Mouse (Mus musculus): Measurements from ENCODE around the gene Fstl4. TPM values are rescaled to one million over a fixed set of nuclear protein-coding genes. Genes with fewer than 3 reads are reported as not detected.

The Fstl4 gene
- polyA plus RNA-seq, 2 experiments, result 0.01 TPM; not detected in 1

GRCm38 (mm10) chr11:53071602-53072001 is 307.2 kb downstream of the Fstl4 start:
- no peaks in the 10 kb centered on the region for H3K4me1 ChIP-seq (replicated peaks; ENCODE audit: control insufficient read depth in 2 of 2, insufficient read depth in 2 of 2, low read length in 1 of 2)
- DNase-seq (ENCODE audit: low read depth in 3 of 3, low spot score in 3 of 3), result no peak
- H3K4me2 ChIP-seq (ENCODE audit: low read depth), result no peak overlapping the region
- no peaks in the 10 kb centered on the region for H3K9me3 ChIP-seq (ENCODE audit: control insufficient read depth, low read length)
- no peak overlapping the region for H3K27ac ChIP-seq
- TF ChIP-seq CTCF (IDR thresholded peaks at IDR 0.05; ENCODE audit: low read depth) (no peak), EP300 (IDR thresholded peaks at IDR 0.05; ENCODE audit: low read depth) (no peak)
- no peak overlapping the region for H3K4me3 ChIP-seq (ENCODE audit: insufficient read depth in 1 of 2, low read depth in 2 of 2, low read length in 2 of 2)
- H3K27me3 ChIP-seq (ENCODE audit: control insufficient read depth, insufficient read depth, low read length), result no peaks in the 10 kb centered on the region
- 5% methylated on average over 1 of the region's 1 CpGs for WGBS (ENCODE audit: insufficient replicate concordance)
- ATAC-seq (ENCODE audit: insufficient read depth), result no peak
- H3K36me3 ChIP-seq (replicated peaks; ENCODE audit: control insufficient read depth, insufficient read depth, low read depth), result no peaks in the 10 kb centered on the region
- no peak overlapping the region for H3K9ac ChIP-seq (replicated peaks)

- H3K27ac ChIP-seq, result no peak overlapping the region
- peaks cover 3% of the 10 kb centered on the region for H3K9me3 ChIP-seq (ENCODE audit: control insufficient read depth, low read length)
- no peaks in the 10 kb centered on the region for H3K4me1 ChIP-seq (replicated peaks; ENCODE audit: control insufficient read depth in 2 of 2, insufficient read depth in 2 of 2, low read length in 1 of 2)
- H3K4me3 ChIP-seq (ENCODE audit: insufficient read depth in 1 of 2, low read depth in 2 of 2, low read length in 2 of 2), result no peak overlapping the region
- no peak for TF ChIP-seq CTCF (IDR thresholded peaks at IDR 0.05; ENCODE audit: low read depth)
- no peak for TF ChIP-seq EP300 (IDR thresholded peaks at IDR 0.05; ENCODE audit: low read depth)
- no peaks in the 10 kb centered on the region for H3K27me3 ChIP-seq (ENCODE audit: control insufficient read depth, insufficient read depth, low read length)
- no peak overlapping the region for H3K4me2 ChIP-seq (ENCODE audit: low read depth)
- DNase-seq (ENCODE audit: low read depth in 3 of 3, low spot score in 3 of 3) (no peak), ATAC-seq (ENCODE audit: insufficient read depth) (no peak)
- 74% methylated on average over 7 of the region's 7 CpGs for WGBS (ENCODE audit: insufficient replicate concordance)
- no peak overlapping the region for H3K9ac ChIP-seq (replicated peaks)
- H3K36me3 ChIP-seq (replicated peaks; ENCODE audit: control insufficient read depth, insufficient read depth, low read depth), result no peaks in the 10 kb centered on the region
Measured at GRCm38 (mm10) chr11:53077641-53078040, 313.2 kb downstream of the Fstl4 start.

- ATAC-seq (ENCODE audit: insufficient read depth) (no peak), DNase-seq (ENCODE audit: low read depth in 3 of 3, low spot score in 3 of 3) (peak in 1 of 3 experiments; percentile 10)
- H3K9me3 ChIP-seq (ENCODE audit: control insufficient read depth, low read length), result peaks cover 3% of the 10 kb centered on the region
- H3K4me1 ChIP-seq (replicated peaks; ENCODE audit: control insufficient read depth in 2 of 2, insufficient read depth in 2 of 2, low read length in 1 of 2), result no peaks in the 10 kb centered on the region
- WGBS (ENCODE audit: insufficient replicate concordance), result 25% methylated on average over 7 of the region's 7 CpGs
- TF ChIP-seq EP300 (IDR thresholded peaks at IDR 0.05; ENCODE audit: low read depth), result no peak
- no peak for TF ChIP-seq CTCF (IDR thresholded peaks at IDR 0.05; ENCODE audit: low read depth)
- no peaks in the 10 kb centered on the region for H3K27me3 ChIP-seq (ENCODE audit: control insufficient read depth, insufficient read depth, low read length)
- no peak overlapping the region for H3K4me2 ChIP-seq (ENCODE audit: low read depth)
- H3K9ac ChIP-seq (replicated peaks), result no peak overlapping the region
- no peak overlapping the region for H3K4me3 ChIP-seq (ENCODE audit: insufficient read depth in 1 of 2, low read depth in 2 of 2, low read length in 2 of 2)
- H3K27ac ChIP-seq, result no peak overlapping the region
- no peaks in the 10 kb centered on the region for H3K36me3 ChIP-seq (replicated peaks; ENCODE audit: control insufficient read depth, insufficient read depth, low read depth)
Measured at GRCm38 (mm10) chr11:53078419-53079334, 314.2 kb downstream of the Fstl4 start.

- no peak overlapping the region for H3K9ac ChIP-seq (replicated peaks)
- no peak overlapping the region for H3K27ac ChIP-seq
- TF ChIP-seq CTCF (IDR thresholded peaks at IDR 0.05; ENCODE audit: low read depth) (no peak), EP300 (IDR thresholded peaks at IDR 0.05; ENCODE audit: low read depth) (no peak)
- no peaks in the 10 kb centered on the region for H3K36me3 ChIP-seq (replicated peaks; ENCODE audit: control insufficient read depth, insufficient read depth, low read depth)
- DNase-seq (ENCODE audit: low read depth in 3 of 3, low spot score in 3 of 3) (no peak), ATAC-seq (ENCODE audit: insufficient read depth) (no peak)
- peaks cover 3% of the 10 kb centered on the region for H3K9me3 ChIP-seq (ENCODE audit: control insufficient read depth, low read length)
- no peaks in the 10 kb centered on the region for H3K27me3 ChIP-seq (ENCODE audit: control insufficient read depth, insufficient read depth, low read length)
- H3K4me3 ChIP-seq (ENCODE audit: insufficient read depth in 1 of 2, low read depth in 2 of 2, low read length in 2 of 2), result no peak overlapping the region
- no peaks in the 10 kb centered on the region for H3K4me1 ChIP-seq (replicated peaks; ENCODE audit: control insufficient read depth in 2 of 2, insufficient read depth in 2 of 2, low read length in 1 of 2)
- H3K4me2 ChIP-seq (ENCODE audit: low read depth), result no peak overlapping the region
- 61% methylated on average over 6 of the region's 6 CpGs for WGBS (ENCODE audit: insufficient replicate concordance)
Measured at GRCm38 (mm10) chr11:53081310-53081709, 316.9 kb downstream of the Fstl4 start.

GRCm38 (mm10) chr11:53085367-53085766 is 320.9 kb downstream of the Fstl4 start:
- H3K36me3 ChIP-seq (replicated peaks; ENCODE audit: control insufficient read depth, insufficient read depth, low read depth), result no peaks in the 10 kb centered on the region
- no peaks in the 10 kb centered on the region for H3K9me3 ChIP-seq (ENCODE audit: control insufficient read depth, low read length)
- no peaks in the 10 kb centered on the region for H3K27me3 ChIP-seq (ENCODE audit: control insufficient read depth, insufficient read depth, low read length)
- ATAC-seq (ENCODE audit: insufficient read depth) (no peak), DNase-seq (ENCODE audit: low read depth in 3 of 3, low spot score in 3 of 3) (peak in 1 of 3 experiments; percentile 14)
- no peak overlapping the region for H3K4me3 ChIP-seq (ENCODE audit: insufficient read depth in 1 of 2, low read depth in 2 of 2, low read length in 2 of 2)
- H3K27ac ChIP-seq, result no peak overlapping the region
- no peak overlapping the region for H3K4me2 ChIP-seq (ENCODE audit: low read depth)
- 36% methylated on average over 6 of the region's 6 CpGs for WGBS (ENCODE audit: insufficient replicate concordance)
- H3K9ac ChIP-seq (replicated peaks), result no peak overlapping the region
- no peaks in the 10 kb centered on the region for H3K4me1 ChIP-seq (replicated peaks; ENCODE audit: control insufficient read depth in 2 of 2, insufficient read depth in 2 of 2, low read length in 1 of 2)
- TF ChIP-seq EP300 (IDR thresholded peaks at IDR 0.05; ENCODE audit: low read depth), result no peak
- TF ChIP-seq CTCF (IDR thresholded peaks at IDR 0.05; ENCODE audit: low read depth), result peak; percentile 37; the same call in 1 of the 2 replicates

Data from liver, embryonic 14.5 days (tissue).